Mouse (Mus musculus) MEL (cell line): ENCODE results near the gene Edem1. TPM values are rescaled to one million over a fixed set of nuclear protein-coding genes. Genes with fewer than 3 reads are reported as not detected.

Experiments
- DNase-seq: peaks from one replicate; pipeline ENCODE4 v3.0.0; 2011; ENCODE audit warnings: low read depth, low spot score
- H3K27ac ChIP-seq: 2 replicates; pipeline ENCODE4 v1.5.1; 2012; ENCODE audit warnings: low read depth, mild to moderate bottlenecking, control low read depth, low read length, moderate library complexity; ENCODE audit not compliant: control insufficient read depth
- H3K27me3 ChIP-seq, 2 experiments: fragments of 150-350 bp in 1 of 2; sonication (generic) in 1 of 2; 2 replicates each; pipeline ENCODE4 v1.6.1; 2012; ENCODE audit warnings: low read length in 2 of 2, mild to moderate bottlenecking in 2 of 2, improper control_type of control experiment in 1 of 2, moderate library complexity in 1 of 2; ENCODE audit not compliant: insufficient read depth in 2 of 2, control insufficient read depth in 1 of 2
- H3K36me3 ChIP-seq, 2 experiments: 2 replicates each; pipeline ENCODE4 v1.6.1; 2012 to 2014; ENCODE audit warnings: low read length in 2 of 2, improper control_type of control experiment in 1 of 2, inconsistent platforms in 1 of 2, mild to moderate bottlenecking in 1 of 2; ENCODE audit not compliant: insufficient read depth in 2 of 2, control insufficient read depth in 1 of 2
- H3K4me1 ChIP-seq, 2 experiments: fragments of 150-350 bp in 1 of 2; sonication (generic) in 1 of 2; 2 replicates each; pipeline ENCODE4 v1.6.1; 2012; ENCODE audit warnings: low read length in 2 of 2, improper control_type of control experiment in 1 of 2, mild to moderate bottlenecking in 1 of 2; ENCODE audit not compliant: insufficient read depth in 2 of 2, control insufficient read depth in 1 of 2
- H3K4me3 ChIP-seq, 2 experiments: fragments of 150-350 bp in 1 of 2; sonication (generic) in 1 of 2; 2 replicates each; pipeline ENCODE4 v1.5.1; 2012; ENCODE audit warnings: low read depth in 2 of 2, low read length in 2 of 2, mild to moderate bottlenecking in 2 of 2, moderate library complexity in 2 of 2, control low read depth in 1 of 2, improper control_type of control experiment in 1 of 2; ENCODE audit not compliant: control insufficient read depth in 1 of 2, insufficient read depth in 1 of 2
- H3K79me2 ChIP-seq: 2 replicates; pipeline ENCODE4 v1.6.1; 2012; ENCODE audit warnings: mild to moderate bottlenecking, low read length, moderate library complexity; ENCODE audit not compliant: control insufficient read depth, poor library complexity, insufficient read depth
- H3K9ac ChIP-seq: 2 replicates; pipeline ENCODE4 v1.6.1; 2012; ENCODE audit warnings: low read depth, mild to moderate bottlenecking, control low read depth, low read length, moderate library complexity; ENCODE audit not compliant: control insufficient read depth, poor library complexity, severe bottlenecking
- H3K9me3 ChIP-seq: fragments of 150-350 bp; sonication (generic); replicated peaks from 2 replicates; pipeline ENCODE4 v1.6.1; 2012; ENCODE audit warnings: mild to moderate bottlenecking, low read length, improper control_type of control experiment, moderate library complexity; ENCODE audit not compliant: insufficient read depth
- CHD2 ChIP-seq: IDR thresholded peaks from 2 replicates; pipeline ENCODE4 v1.6.1; 2011; ENCODE audit warnings: low read length, improper control_type of control experiment
- ELF1 ChIP-seq: IDR thresholded peaks from 2 replicates; pipeline ENCODE4 v1.6.1; 2014; ENCODE audit warnings: low read depth, mild to moderate bottlenecking, inconsistent platforms, low read length, improper control_type of control experiment, moderate library complexity
- EP300 ChIP-seq, 2 experiments: IDR thresholded peaks; 2 replicates each; pipeline ENCODE4 v1.6.1; 2011; ENCODE audit warnings: improper control_type of control experiment in 2 of 2, low read length in 2 of 2, low read depth in 1 of 2, mild to moderate bottlenecking in 1 of 2
- GABPA ChIP-seq: IDR thresholded peaks from 2 replicates; pipeline ENCODE4 v1.6.1; 2012; ENCODE audit warnings: low read depth, mild to moderate bottlenecking, inconsistent platforms, low read length, improper control_type of control experiment, moderate library complexity
- GATA1 ChIP-seq: IDR thresholded peaks from 2 replicates; pipeline ENCODE4 v1.6.1; 2011; ENCODE audit warnings: low read depth, low read length, improper control_type of control experiment
- HCFC1 ChIP-seq: IDR thresholded peaks from 2 replicates; pipeline ENCODE4 v1.6.1; 2012; ENCODE audit warnings: low read depth, mild to moderate bottlenecking, inconsistent platforms, low read length, improper control_type of control experiment, moderate library complexity
- JUND ChIP-seq: IDR thresholded peaks from 2 replicates; pipeline ENCODE4 v1.6.1; 2011; ENCODE audit warnings: low read depth, mild to moderate bottlenecking, improper control_type of control experiment, low read length
- KAT2A ChIP-seq: conservative IDR thresholded peaks from 2 replicates; pipeline ENCODE4 v1.6.1; 2012; ENCODE audit warnings: low read depth, low read length, improper control_type of control experiment, inconsistent platforms
- MAFK ChIP-seq: IDR thresholded peaks from 2 replicates; pipeline ENCODE4 v1.6.1; 2011; ENCODE audit warnings: low read depth, mild to moderate bottlenecking, low read length, improper control_type of control experiment, borderline replicate concordance
- MAX ChIP-seq: IDR thresholded peaks from 2 replicates; pipeline ENCODE4 v1.6.1; 2011; ENCODE audit warnings: low read length, improper control_type of control experiment
- MEF2A ChIP-seq: IDR thresholded peaks from 2 replicates; pipeline ENCODE4 v1.6.1; 2014; ENCODE audit warnings: low read depth, mild to moderate bottlenecking, inconsistent platforms, low read length, improper control_type of control experiment; ENCODE audit not compliant: poor library complexity, insufficient replicate concordance, severe bottlenecking; ENCODE audit errors: extremely low read depth
- MYB ChIP-seq: IDR thresholded peaks from 2 replicates; pipeline ENCODE4 v1.6.1; 2011; ENCODE audit warnings: mild to moderate bottlenecking, low read depth, low read length, improper control_type of control experiment
- MYC ChIP-seq: IDR thresholded peaks from 2 replicates; pipeline ENCODE4 v1.6.1; 2011; ENCODE audit warnings: low read depth, mild to moderate bottlenecking, low read length, improper control_type of control experiment, moderate library complexity
- NELFE ChIP-seq: IDR thresholded peaks from 2 replicates; pipeline ENCODE4 v1.6.1; 2011; ENCODE audit warnings: low read depth, low read length, improper control_type of control experiment
- NRF1 ChIP-seq: IDR thresholded peaks from 2 replicates; pipeline ENCODE4 v1.6.1; 2014; ENCODE audit warnings: low read depth, mild to moderate bottlenecking, inconsistent platforms, low read length, improper control_type of control experiment, moderate library complexity; ENCODE audit not compliant: poor library complexity, insufficient read depth, severe bottlenecking
- POLR2A ChIP-seq, 2 experiments: IDR thresholded peaks; 2 replicates each; pipeline ENCODE4 v1.6.1; 2011 to 2012; ENCODE audit warnings: low read length in 2 of 2, mild to moderate bottlenecking in 2 of 2, control low read depth in 1 of 2, improper control_type of control experiment in 1 of 2, low read depth in 1 of 2, moderate library complexity in 1 of 2; ENCODE audit not compliant: control insufficient read depth in 1 of 2, insufficient read depth in 1 of 2, poor library complexity in 1 of 2
- POLR2AphosphoS5 ChIP-seq: IDR thresholded peaks from 2 replicates; pipeline ENCODE4 v1.6.1; 2012; ENCODE audit warnings: low read depth, borderline replicate concordance, mild to moderate bottlenecking, inconsistent platforms, low read length, moderate library complexity, mixed read lengths
- TAL1 ChIP-seq: IDR thresholded peaks from 2 replicates; pipeline ENCODE4 v1.6.1; 2012; ENCODE audit warnings: mild to moderate bottlenecking, inconsistent platforms, low read length, moderate library complexity, mixed read lengths
- TCF12 ChIP-seq: IDR thresholded peaks from 2 replicates; pipeline ENCODE4 v1.6.1; 2014; ENCODE audit warnings: low read depth, mild to moderate bottlenecking, inconsistent platforms, low read length, improper control_type of control experiment, moderate library complexity
- UBTF ChIP-seq: IDR thresholded peaks from 2 replicates; pipeline ENCODE4 v1.6.1; 2012; ENCODE audit warnings: low read depth, mild to moderate bottlenecking, inconsistent platforms, low read length, improper control_type of control experiment, moderate library complexity, borderline replicate concordance; ENCODE audit not compliant: insufficient read depth
- ZC3H11A ChIP-seq: IDR thresholded peaks from 2 replicates; pipeline ENCODE4 v1.6.1; 2012; ENCODE audit warnings: low read depth, mild to moderate bottlenecking, inconsistent platforms, low read length, improper control_type of control experiment
- ZKSCAN1 ChIP-seq: IDR thresholded peaks from 2 replicates; pipeline ENCODE4 v1.6.1; 2012; ENCODE audit warnings: low read depth, mild to moderate bottlenecking, inconsistent platforms, low read length, improper control_type of control experiment, moderate library complexity
- ZMIZ1 ChIP-seq: IDR thresholded peaks from 2 replicates; pipeline ENCODE4 v1.6.1; 2012; ENCODE audit warnings: low read depth, mild to moderate bottlenecking, inconsistent platforms, low read length, improper control_type of control experiment, moderate library complexity
- ZNF384 ChIP-seq: IDR thresholded peaks from 2 replicates; pipeline ENCODE4 v1.6.1; 2012; ENCODE audit warnings: low read depth, mild to moderate bottlenecking, inconsistent platforms, low read length, improper control_type of control experiment
- polyA plus RNA-seq, 2 experiments: library from polyadenylated mRNA; stranded (reverse) in 1 of 2; unstranded in 1 of 2; fragments of >175 nt in 1 of 2; fragments of >200 nt in 1 of 2; gene quantifications; 2 replicates each; pipeline versions ENCODE4 v1.2.1 to v1.2.4; 2012; ENCODE audit warnings: low replicate concordance in 2 of 2, low read depth in 1 of 2; ENCODE audit not compliant: insufficient read length in 2 of 2, insufficient read depth in 1 of 2, missing spikeins in 1 of 2
- total RNA-seq: library from RNA; depleted of rRNA; stranded (reverse); fragments of 300-350 nt; gene quantifications from 2 replicates; pipeline ENCODE4 v1.2.3, GENCODE M21; 2012

Edem1 gene
- total and polyA plus RNA-seq, 3 experiments, result 10.8 to 17.9 TPM; not detected in 1

- no peak for DNase-seq
- Histone ChIP-seq H3K36me3 (peaks cover 2 to 7% of the 10 kb centered on the region in 2 experiments; a peak in 3 of 4 replicates), H3K27me3 (no peaks in the 10 kb centered on the region), H3K9me3 (no peaks in the 10 kb centered on the region), H3K9ac (no peak overlapping the region), H3K4me1 (no peaks in the 10 kb centered on the region; a peak in 1 of 4 replicates), H3K79me2 (peaks cover 72% of the 10 kb centered on the region), H3K27ac (no peak overlapping the region), H3K4me3 (no peak overlapping the region)
- TF ChIP-seq ZNF384, result no peak
- no peak for TF ChIP-seq JUND
- TF ChIP-seq MAFK, result no peak
- no peak for TF ChIP-seq ZMIZ1
- TF ChIP-seq HCFC1, result no peak
- no peak for TF ChIP-seq GATA1
- TF ChIP-seq ZC3H11A, result no peak
- no peak for TF ChIP-seq TCF12
- no peak for TF ChIP-seq POLR2AphosphoS5
- TF ChIP-seq ZKSCAN1, result no peak
- no peak for TF ChIP-seq MYC
- TF ChIP-seq ELF1, result no peak
- no peak for TF ChIP-seq MYB
- no peak for TF ChIP-seq KAT2A
- no peak for TF ChIP-seq UBTF
- no peak for TF ChIP-seq NRF1
Measured at GRCm38 (mm10) chr6:108791498-108791897, 36.9 kb upstream of the Edem1 start.

GRCm38 (mm10) chr6:108795912-108796311 lies 32.5 kb upstream of the Edem1 start:
- Histone ChIP-seq H3K27me3 (no peaks in the 10 kb centered on the region), H3K4me1 (no peaks in the 10 kb centered on the region; a peak in 1 of 4 replicates), H3K9me3 (no peaks in the 10 kb centered on the region), H3K4me3 (no peak overlapping the region), H3K27ac (no peak overlapping the region), H3K36me3 (peaks cover 0 to 4% of the 10 kb centered on the region in 2 experiments; a peak in 2 of 4 replicates), H3K9ac (no peak overlapping the region), H3K79me2 (peaks cover 80% of the 10 kb centered on the region)
- TF ChIP-seq MYC (no peak), ZNF384 (no peak), CHD2 (no peak), POLR2A (IDR thresholded peaks at IDR 0.05; ENCODE audit: control insufficient read depth in 1 of 2, insufficient read depth in 1 of 2, low read depth in 1 of 2, low read length in 2 of 2, poor library complexity in 1 of 2) (no peak), GABPA (no peak), NELFE (no peak), TAL1 (no peak), MEF2A (no peak), MAX (no peak), EP300 (IDR thresholded peaks at IDR 0.05; ENCODE audit: low read depth in 1 of 2, low read length in 2 of 2) (no peak)
- no peak for DNase-seq
